Mouse (Mus musculus) embryonic facial prominence, embryonic 15.5 days (tissue): ENCODE measurements around the gene Clec2i. TPM values are rescaled to one million over a fixed set of nuclear protein-coding genes. Genes with fewer than 3 reads are reported as not detected.
"Not testable (repeated sequence)": the region's sequence is repeated elsewhere in the genome, so short reads cannot be mapped to it uniquely, and the experiment has no call there.

ENCODE experiments used
- ATAC-seq: fragments of 200-750 bp; cut with Nextera tagmentation; 2 replicates; pipeline ENCODE4 v1.8.0; 2017; ENCODE audit warnings: low read depth, moderate TSS enrichment; ENCODE audit not compliant: insufficient number of reproducible peaks, low FRiP score, low TSS enrichment
- H3K27ac ChIP-seq: fragments of 300-500 bp; sonication (generic); replicated peaks from 2 replicates; pipeline ENCODE4 v1.5.1; 2015; ENCODE audit warnings: mild to moderate bottlenecking, inconsistent platforms
- H3K27me3 ChIP-seq: fragments of 300-500 bp; sonication (generic); 2 replicates; pipeline ENCODE4 v1.6.1; 2015; ENCODE audit warnings: inconsistent platforms
- H3K36me3 ChIP-seq: fragments of 300-500 bp; sonication (generic); 2 replicates; pipeline ENCODE4 v1.6.1; 2015; ENCODE audit warnings: mild to moderate bottlenecking, inconsistent platforms
- H3K4me1 ChIP-seq: fragments of 300-500 bp; sonication (generic); 2 replicates; pipeline ENCODE4 v1.6.1; 2015; ENCODE audit warnings: inconsistent platforms
- H3K4me2 ChIP-seq: fragments of 300-500 bp; sonication (generic); replicated peaks from 2 replicates; pipeline ENCODE4 v1.6.1; 2015; ENCODE audit warnings: mild to moderate bottlenecking, inconsistent platforms
- H3K4me3 ChIP-seq: fragments of 300-500 bp; sonication (generic); replicated peaks from 2 replicates; pipeline ENCODE4 v1.5.1; 2015; ENCODE audit warnings: mild to moderate bottlenecking, inconsistent platforms
- H3K9ac ChIP-seq: fragments of 300-500 bp; sonication (generic); 2 replicates; pipeline ENCODE4 v1.6.1; 2015; ENCODE audit warnings: inconsistent platforms
- H3K9me3 ChIP-seq: fragments of 300-500 bp; sonication (generic); replicated peaks from 2 replicates; pipeline ENCODE4 v1.6.1; 2016; ENCODE audit warnings: inconsistent platforms
- WGBS: fragments of 180-500 bp; shearing (Covaris S2); methylation state at CpG from one replicate; pipeline ENCODE4 v1.1.7; 2015; 5-methylcytosine and 5-hydroxymethylcytosine counted together
- polyA plus RNA-seq: library from polyadenylated mRNA; unstranded; fragments of >200 nt; fragmentation: Nextera tagmentation; extraction: Ambion mirVana; gene quantifications from 2 replicates; pipeline ENCODE4 v1.2.1, GENCODE M21; 2015

Clec2i gene
- polyA plus RNA-seq, 1 experiment from 2014 or later: 0.36 TPM

DNA sequence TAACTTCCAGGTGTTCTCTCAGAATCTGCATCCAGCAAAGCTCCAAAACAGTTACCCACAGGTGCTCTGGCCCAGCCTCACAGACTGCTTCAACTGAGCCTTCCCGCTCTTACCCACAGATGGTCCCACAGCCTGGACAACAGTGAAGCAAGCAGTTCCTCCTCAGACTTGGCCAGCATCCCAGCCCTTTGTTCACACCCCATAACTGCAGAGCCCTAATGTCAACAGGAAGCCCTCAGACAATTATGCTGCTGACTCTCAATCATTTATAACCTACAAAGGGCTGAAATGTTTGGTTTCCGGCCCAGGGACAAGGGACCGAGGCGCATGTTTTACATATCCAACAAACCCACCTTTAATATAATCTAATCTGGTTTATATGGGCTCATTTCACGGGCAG lies 31.1 kb upstream of the Clec2i start:
- H3K4me3 ChIP-seq: no peak overlapping the region
- no peak overlapping the region for H3K4me2 ChIP-seq
- 70% methylated on average over 5 of the region's 5 CpGs for WGBS
- no peaks in the 10 kb centered on the region for H3K4me1 ChIP-seq
- no peak overlapping the region for H3K9ac ChIP-seq
- H3K27me3 ChIP-seq: no peaks in the 10 kb centered on the region
- H3K27ac ChIP-seq: no peak overlapping the region
- no peaks in the 10 kb centered on the region for H3K36me3 ChIP-seq
- no peaks in the 10 kb centered on the region for H3K9me3 ChIP-seq
- no peak for ATAC-seq

DNA sequence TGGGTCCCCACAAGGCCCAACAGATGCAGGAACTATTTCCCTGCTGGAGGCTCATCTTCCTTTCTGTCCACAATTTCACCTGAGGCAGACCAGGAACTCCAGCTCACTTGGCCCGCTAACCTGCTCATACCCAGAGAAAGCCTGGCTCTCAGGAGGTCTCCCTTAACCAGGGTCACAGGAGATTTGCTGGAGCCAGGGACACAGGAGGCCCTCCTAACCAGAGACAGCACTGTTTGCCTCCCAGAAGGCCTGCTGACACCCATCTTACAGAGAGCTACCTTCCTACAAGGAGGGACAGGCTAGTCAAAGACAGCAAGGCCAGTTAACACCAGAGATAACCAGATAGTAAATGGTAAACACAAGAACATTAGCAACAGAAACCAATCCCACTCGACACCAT lies 29.4 kb upstream of the Clec2i start:
- no peaks in the 10 kb centered on the region for H3K4me1 ChIP-seq
- no peaks in the 10 kb centered on the region for H3K9me3 ChIP-seq
- no peak overlapping the region for H3K27ac ChIP-seq
- no peaks in the 10 kb centered on the region for H3K36me3 ChIP-seq
- no peak overlapping the region for H3K4me2 ChIP-seq
- H3K27me3 ChIP-seq: no peaks in the 10 kb centered on the region
- no peak for ATAC-seq
- WGBS: 76% methylated on average over 2 of the region's 2 CpGs
- H3K4me3 ChIP-seq: no peak overlapping the region
- no peak overlapping the region for H3K9ac ChIP-seq

DNA sequence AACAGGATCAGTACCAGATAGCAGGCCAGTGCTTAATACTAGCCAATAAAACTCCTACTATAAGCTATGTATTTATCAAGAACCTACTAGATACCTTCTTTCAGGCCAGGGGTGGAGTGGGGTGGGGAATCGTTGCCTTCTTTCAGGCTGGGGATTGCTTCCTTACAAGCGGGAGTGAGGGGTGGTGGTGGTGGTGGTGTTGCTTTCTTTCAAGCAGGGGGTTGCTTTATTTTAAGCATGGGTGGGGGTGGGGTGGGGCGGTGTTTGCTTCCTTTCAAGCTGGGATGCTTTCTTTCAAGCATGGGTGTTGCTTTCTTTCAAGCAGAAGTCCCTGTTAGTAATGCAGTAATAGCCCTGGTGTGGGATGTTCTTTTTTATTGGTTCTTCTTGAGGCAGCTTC lies 18.5 kb upstream of the Clec2i start:
- Histone ChIP-seq H3K27me3 (no peaks in the 10 kb centered on the region), H3K9me3 (no peaks in the 10 kb centered on the region), H3K27ac (no peak overlapping the region), H3K4me3 (no peak overlapping the region), H3K9ac (no peak overlapping the region), H3K36me3 (no peaks in the 10 kb centered on the region), H3K4me1 (no peaks in the 10 kb centered on the region), H3K4me2 (no peak overlapping the region)
- 31% methylated on average over 3 of the region's 3 CpGs for WGBS
- no peak for ATAC-seq

DNA sequence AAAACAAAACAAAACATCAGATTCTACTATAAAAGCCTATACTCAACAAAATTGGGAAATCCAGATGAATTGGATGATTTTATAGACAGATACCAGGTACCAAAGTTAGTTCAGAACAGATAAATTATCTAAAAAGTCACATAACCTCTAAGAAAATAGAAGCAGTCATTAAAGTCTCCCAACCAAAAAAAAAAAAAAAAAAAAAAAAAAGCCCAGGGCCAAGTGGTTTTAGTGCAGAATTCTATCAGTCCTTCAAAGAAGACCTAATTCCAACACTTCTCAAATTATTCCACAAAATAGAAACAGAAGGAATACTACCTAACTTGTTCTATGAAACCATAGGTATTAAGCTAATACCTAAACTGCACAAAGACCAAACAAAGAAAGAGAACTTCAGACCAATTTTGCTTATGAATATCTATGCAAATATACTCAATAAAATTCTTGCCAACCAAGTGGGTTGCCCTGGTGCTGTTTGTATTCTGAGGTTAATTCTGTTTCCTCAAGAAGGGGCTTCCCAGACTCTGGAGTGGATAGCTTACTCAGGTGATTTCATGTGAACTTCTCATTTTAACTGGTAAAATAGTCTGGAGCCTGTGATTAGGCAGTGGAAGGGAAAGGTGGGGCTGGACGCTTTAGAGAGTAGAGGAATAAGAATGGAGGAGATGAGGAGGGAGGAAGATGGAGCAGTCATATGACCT lies 15.3 kb upstream of the Clec2i start:
- no peak overlapping the region for H3K4me2 ChIP-seq
- H3K27ac ChIP-seq: no peak overlapping the region
- WGBS: 71% methylated on average over 1 of the region's 1 CpGs
- H3K4me1 ChIP-seq: no peaks in the 10 kb centered on the region
- no peak for ATAC-seq
- H3K9ac ChIP-seq: no peak overlapping the region
- H3K36me3 ChIP-seq: no peaks in the 10 kb centered on the region
- H3K27me3 ChIP-seq: no peaks in the 10 kb centered on the region
- H3K9me3 ChIP-seq: no peaks in the 10 kb centered on the region
- no peak overlapping the region for H3K4me3 ChIP-seq

DNA sequence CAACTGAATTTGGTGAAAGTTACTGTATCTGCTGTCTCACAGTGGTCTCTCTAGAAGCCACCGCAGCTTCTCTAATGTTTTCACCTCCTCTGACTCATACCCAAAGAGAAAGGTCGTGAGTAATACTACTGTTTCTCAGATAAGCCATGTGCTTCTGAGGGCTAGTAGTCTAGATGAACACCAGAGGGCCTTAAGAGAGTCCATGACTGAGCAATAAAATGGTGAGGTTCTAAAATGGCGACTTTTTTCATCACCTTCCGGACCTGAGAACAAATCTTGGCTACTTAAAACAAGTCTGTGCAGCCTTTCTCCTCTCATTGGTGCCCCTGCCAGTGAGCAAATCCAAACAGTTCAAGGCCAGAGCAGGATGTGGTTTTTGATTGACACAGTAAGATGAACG lies 1.4 kb downstream of the Clec2i start:
- 62% methylated on average over 5 of the region's 5 CpGs for WGBS
- H3K27me3 ChIP-seq: no peaks in the 10 kb centered on the region
- no peaks in the 10 kb centered on the region for H3K9me3 ChIP-seq
- H3K27ac ChIP-seq: no peak overlapping the region
- H3K4me2 ChIP-seq: no peak overlapping the region
- ATAC-seq: no peak
- H3K4me3 ChIP-seq: no peak overlapping the region
- H3K9ac ChIP-seq: no peak overlapping the region
- H3K4me1 ChIP-seq: no peaks in the 10 kb centered on the region
- H3K36me3 ChIP-seq: no peaks in the 10 kb centered on the region

DNA sequence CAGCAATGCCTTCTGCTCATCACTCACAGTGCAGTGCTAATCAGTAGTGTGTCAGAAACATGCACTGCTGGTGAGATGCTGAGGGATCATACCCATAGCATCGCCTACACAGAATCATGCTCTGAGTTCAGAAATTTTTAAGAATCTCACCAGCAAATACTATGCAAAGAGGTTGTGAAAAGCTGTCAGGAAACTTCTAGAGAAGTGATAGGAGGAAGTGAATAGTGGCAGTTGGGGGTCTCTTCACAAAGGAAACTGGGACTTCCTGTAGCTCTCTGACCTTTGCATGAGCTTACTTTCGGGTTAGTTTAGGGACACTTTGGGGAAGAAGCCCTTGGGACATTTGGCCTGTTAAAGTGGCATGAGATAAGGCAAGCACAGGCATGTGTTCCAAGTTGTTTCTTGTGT lies 3.6 kb downstream of the Clec2i start, which contains the start of gene BC035044:
BC035044 (minus strand) TSS at position 179 of the 408 bp plus-strand sequence.
- H3K27me3 ChIP-seq: no peaks in the 10 kb centered on the region
- whole genome bisulfite sequencing: 65% methylated on average over 2 of the region's 2 CpGs
- H3K9me3 ChIP-seq: no peaks in the 10 kb centered on the region
- H3K9ac ChIP-seq: no peak within 1 kb of the TSS
- H3K36me3 ChIP-seq: no peaks in the 10 kb centered on the region
- H3K4me1 ChIP-seq: no peaks in the 10 kb centered on the region
- no peak for ATAC-seq
- H3K4me3 ChIP-seq: no peak within 1 kb of the TSS
- H3K4me2 ChIP-seq: no peak within 1 kb of the TSS
- no peak within 1 kb of the TSS for H3K27ac ChIP-seq

DNA sequence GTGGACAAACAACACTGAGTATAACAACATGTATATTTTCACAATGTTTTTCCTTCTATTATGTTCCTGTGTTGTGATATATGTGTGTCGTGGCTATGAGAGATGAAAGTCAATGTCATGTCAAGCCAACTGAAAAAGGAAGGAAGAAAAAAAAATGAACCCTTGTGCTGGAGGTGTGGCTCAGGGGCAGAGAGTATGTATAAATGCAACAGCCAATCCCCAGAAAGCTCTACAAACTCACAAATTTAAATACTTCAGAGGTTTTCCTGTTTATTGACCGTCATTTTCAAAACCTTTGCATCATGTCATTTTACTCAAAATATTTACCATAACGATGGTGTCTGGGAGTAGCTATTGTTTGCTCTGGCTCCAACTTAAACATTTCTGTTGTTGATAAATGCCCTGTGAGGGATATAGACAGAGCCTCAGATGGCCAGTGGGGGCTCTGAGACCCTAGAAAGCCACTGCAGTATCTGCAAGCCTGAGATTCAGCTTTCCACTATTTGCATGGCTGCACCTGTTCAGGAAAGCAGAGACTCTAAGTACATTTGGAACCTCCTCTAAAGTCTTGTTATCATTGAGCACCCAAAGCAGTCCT lies 8.1 kb downstream of the Clec2i start:
- ATAC-seq: no peak

DNA sequence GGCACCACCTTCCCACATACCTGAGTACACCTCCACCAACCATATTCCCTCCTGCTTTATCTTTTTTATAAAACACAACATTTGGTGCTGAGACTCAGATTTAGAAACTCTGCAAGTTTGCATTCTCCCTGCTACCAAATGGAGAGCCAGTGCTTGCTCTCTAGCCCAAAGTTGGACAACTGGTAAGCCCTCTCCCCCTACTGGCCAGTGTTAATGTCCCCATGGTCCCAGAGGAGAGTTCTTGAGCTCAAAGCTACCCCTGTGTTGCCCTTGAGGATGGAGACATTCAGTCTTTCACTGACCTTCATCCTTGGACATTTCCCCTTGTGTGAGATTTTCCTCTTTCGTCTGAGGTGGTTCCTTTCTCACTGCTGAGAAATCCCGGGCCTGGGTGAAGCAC lies 12.7 kb downstream of the Clec2i start:
- Histone ChIP-seq H3K27ac (no peak overlapping the region), H3K4me3 (no peak overlapping the region), H3K4me1 (no peaks in the 10 kb centered on the region), H3K27me3 (no peaks in the 10 kb centered on the region), H3K36me3 (no peaks in the 10 kb centered on the region), H3K9me3 (no peaks in the 10 kb centered on the region), H3K4me2 (no peak overlapping the region), H3K9ac (no peak overlapping the region)
- 88% methylated on average over 2 of the region's 2 CpGs for WGBS
- ATAC-seq: no peak

More for the DNA sequence above, 8.1 kb downstream of the Clec2i start:
- no peaks in the 10 kb centered on the region for H3K36me3 ChIP-seq
- no peak overlapping the region for H3K4me2 ChIP-seq
- no peaks in the 10 kb centered on the region for H3K27me3 ChIP-seq
- no peak overlapping the region for H3K27ac ChIP-seq
- no peak overlapping the region for H3K4me3 ChIP-seq
- H3K9me3 ChIP-seq: no peaks in the 10 kb centered on the region
- 76% methylated on average over 3 of the region's 3 CpGs for WGBS
- H3K9ac ChIP-seq: no peak overlapping the region
- no peaks in the 10 kb centered on the region for H3K4me1 ChIP-seq

DNA sequence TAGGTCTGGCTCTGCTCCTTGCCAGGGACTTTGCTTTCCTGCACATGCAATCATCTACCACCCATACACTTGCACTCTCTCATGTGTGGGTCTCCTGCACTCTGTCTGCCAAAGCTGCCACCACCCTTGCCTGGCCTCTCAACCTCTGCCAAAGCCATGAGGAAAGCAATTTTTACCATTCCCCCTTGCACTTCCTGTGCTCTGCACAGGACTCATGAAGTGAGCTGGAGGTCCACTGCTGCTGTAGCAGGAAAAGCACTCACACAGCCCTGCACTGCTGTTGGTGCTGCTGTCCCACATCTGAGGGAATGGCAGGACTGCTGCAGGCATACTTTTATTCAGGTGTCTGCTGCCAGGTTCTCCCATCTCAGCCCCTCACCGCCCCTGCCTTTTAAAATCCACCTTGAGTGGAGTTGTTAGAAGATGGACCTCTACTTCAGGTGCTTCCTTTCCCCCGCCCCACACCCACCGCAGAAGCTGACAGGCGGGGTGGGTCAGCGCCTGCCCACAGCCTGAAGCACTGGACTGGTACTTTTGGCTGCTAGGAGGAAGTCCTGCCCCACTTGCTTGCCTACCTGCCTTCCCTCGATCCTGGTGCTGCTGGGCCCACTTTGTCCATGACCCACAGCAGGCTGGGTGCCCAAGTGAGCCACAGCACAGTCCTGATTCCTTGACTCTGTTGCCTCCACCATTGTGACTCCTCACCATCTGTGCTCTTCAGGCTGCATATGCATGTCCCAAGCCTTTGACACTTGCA lies 13.6 kb downstream of the Clec2i start:
- H3K4me1 ChIP-seq, ATAC-seq, H3K9me3 ChIP-seq, H3K27ac ChIP-seq, H3K27me3 ChIP-seq, H3K4me2 ChIP-seq, H3K9ac ChIP-seq, H3K4me3 ChIP-seq, H3K36me3 ChIP-seq: not testable (repeated sequence)
- WGBS: 77% methylated on average over 6 of the region's 6 CpGs

DNA sequence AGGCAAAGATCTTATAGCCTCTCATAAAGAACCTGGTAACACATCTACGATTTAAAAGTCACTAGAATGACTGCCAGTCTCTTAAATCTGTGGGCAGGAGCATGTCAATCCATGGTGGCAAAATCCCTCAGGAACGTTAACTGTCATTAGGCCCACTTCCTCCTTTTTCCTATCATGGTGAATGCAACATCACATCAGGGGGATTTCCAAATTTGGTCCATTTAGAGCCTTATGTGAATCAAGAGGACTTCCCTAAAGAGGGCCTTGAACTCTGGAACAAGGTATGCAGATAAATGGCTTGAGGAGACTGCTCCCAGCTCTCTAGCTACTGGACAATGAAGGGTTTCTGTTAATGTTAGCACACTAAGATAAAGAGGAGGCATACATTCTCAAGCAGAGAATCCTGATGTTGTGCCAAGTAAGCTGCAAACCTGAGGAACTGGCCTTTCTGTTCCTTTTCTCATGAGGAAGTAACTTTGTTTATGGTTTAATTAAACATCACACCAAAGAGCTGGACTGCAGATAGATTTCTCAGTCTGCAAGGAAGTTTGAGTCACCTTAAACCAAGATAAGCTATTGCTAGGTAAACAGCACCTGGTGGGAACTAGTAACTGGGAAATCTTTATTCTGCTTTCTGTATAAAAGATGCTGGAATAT lies 26.3 kb downstream of the Clec2i start:
- H3K9ac ChIP-seq: no peak overlapping the region
- ATAC-seq: no peak
- H3K27ac ChIP-seq: no peak overlapping the region
- WGBS: 80% methylated on average over 2 of the region's 2 CpGs
- no peak overlapping the region for H3K4me2 ChIP-seq
- H3K9me3 ChIP-seq: no peaks in the 10 kb centered on the region
- H3K4me3 ChIP-seq: no peak overlapping the region
- no peaks in the 10 kb centered on the region for H3K4me1 ChIP-seq
- H3K27me3 ChIP-seq: no peaks in the 10 kb centered on the region
- H3K36me3 ChIP-seq: no peaks in the 10 kb centered on the region

DNA sequence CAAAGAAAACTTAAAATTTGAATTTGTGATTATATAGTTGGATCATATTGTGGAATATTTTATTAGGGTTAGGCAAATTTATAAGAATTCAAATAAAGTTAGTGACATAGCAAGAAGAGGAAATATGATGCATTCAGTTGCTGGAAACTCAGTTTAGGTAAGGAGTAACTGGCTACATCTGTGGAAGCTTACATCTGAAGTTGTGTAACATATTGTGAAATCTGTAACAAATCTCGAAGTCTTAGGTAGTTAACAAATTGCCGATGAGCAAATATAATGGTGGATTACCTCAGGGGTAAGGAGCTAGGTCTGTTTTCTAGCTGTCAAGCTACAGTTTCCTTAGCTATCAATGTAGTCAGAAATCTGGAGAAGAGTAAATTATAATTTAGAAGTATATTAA lies 29.9 kb downstream of the Clec2i start:
- Histone ChIP-seq H3K36me3 (no peaks in the 10 kb centered on the region), H3K4me2 (no peak overlapping the region), H3K27me3 (no peaks in the 10 kb centered on the region), H3K9ac (no peak overlapping the region), H3K27ac (no peak overlapping the region), H3K4me3 (no peak overlapping the region), H3K4me1 (no peaks in the 10 kb centered on the region), H3K9me3 (no peaks in the 10 kb centered on the region)
- ATAC-seq: no peak
- WGBS: 75% methylated on average over 2 of the region's 2 CpGs
